Mouse (Mus musculus): ENCODE measurements around the gene Cep112. TPM values are rescaled to one million over a fixed set of nuclear protein-coding genes. Genes with fewer than 3 reads are reported as not detected.

Cep112 gene
- total and polyA plus RNA-seq, 2 experiments from 2014 or later: 10.7 to 11.2 TPM

GRCm38 (mm10) chr11:108621434-108621901, 196.5 kb downstream of the Cep112 start:
- TF ChIP-seq CTCF (IDR thresholded peaks at IDR 0.05; ENCODE audit: low read depth): no peak
- ATAC-seq (no peak), DNase-seq (ENCODE audit: low spot score) (peak; percentile 6)
- H3K27ac ChIP-seq: no peak overlapping the region
- no peaks in the 10 kb centered on the region for H3K27me3 ChIP-seq (ENCODE audit: insufficient read depth, low read length)
- H3K4me3 ChIP-seq (ENCODE audit: low read length): no peak overlapping the region
- H3K4me1 ChIP-seq (ENCODE audit: insufficient read depth, low read length): no peaks in the 10 kb centered on the region
- no peaks in the 10 kb centered on the region for H3K36me3 ChIP-seq (ENCODE audit: insufficient read depth, low read length)
- H3K4me2 ChIP-seq (ENCODE audit: low read depth, low read length): no peak overlapping the region
- no peak overlapping the region for H3K9ac ChIP-seq (replicated peaks; ENCODE audit: low read length)
- H3K9me3 ChIP-seq (ENCODE audit: low read length): no peaks in the 10 kb centered on the region
- 49% methylated on average over 9 of the region's 9 CpGs for WGBS

- Histone ChIP-seq H3K9me3 (ENCODE audit: low read length) (no peaks in the 10 kb centered on the region), H3K27me3 (ENCODE audit: insufficient read depth, low read length) (no peaks in the 10 kb centered on the region), H3K4me2 (ENCODE audit: low read depth, low read length) (no peak overlapping the region), H3K9ac (replicated peaks; ENCODE audit: low read length) (no peak overlapping the region), H3K4me1 (ENCODE audit: insufficient read depth, low read length) (no peaks in the 10 kb centered on the region), H3K4me3 (ENCODE audit: low read length) (no peak overlapping the region), H3K36me3 (ENCODE audit: insufficient read depth, low read length) (no peaks in the 10 kb centered on the region), H3K27ac (no peak overlapping the region)
- WGBS: 79% methylated on average over 5 of the region's 5 CpGs
- TF ChIP-seq CTCF (IDR thresholded peaks at IDR 0.05; ENCODE audit: low read depth): peak; percentile 19; the same call in 1 of the 2 replicates
- DNase-seq (ENCODE audit: low spot score) (no peak), ATAC-seq (no peak)
Observed at GRCm38 (mm10) chr11:108625546-108626232, 200.7 kb downstream of the Cep112 start.

- no peaks in the 10 kb centered on the region for H3K9me3 ChIP-seq (ENCODE audit: low read length)
Observed at GRCm38 (mm10) chr11:108637780-108638179, 212.8 kb downstream of the Cep112 start.

DNA sequence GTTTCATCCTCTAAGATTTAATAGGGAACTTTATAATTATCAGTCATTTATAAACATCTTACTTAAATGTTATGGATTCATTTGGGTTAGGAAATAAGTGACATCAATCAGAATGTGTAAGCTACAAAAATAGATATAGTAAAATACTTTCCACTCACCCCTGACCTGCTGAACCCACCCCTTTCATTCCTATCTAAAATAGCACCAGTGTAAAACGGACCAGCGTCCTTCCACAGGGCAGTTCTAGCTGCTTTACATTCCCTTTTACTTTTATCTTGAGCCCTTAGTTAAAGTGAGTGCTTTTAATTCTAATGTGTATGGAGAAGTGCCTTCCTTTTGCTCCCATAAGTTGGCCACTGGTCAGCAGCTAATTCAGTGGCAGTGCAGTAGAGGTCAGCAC, 230.6 kb downstream of the Cep112 start:
- DNase-seq (ENCODE audit: low spot score) (no peak), ATAC-seq (no peak)
- Histone ChIP-seq H3K4me2 (ENCODE audit: low read depth, low read length) (no peak overlapping the region), H3K9me3 (ENCODE audit: low read length) (no peaks in the 10 kb centered on the region), H3K9ac (replicated peaks; ENCODE audit: low read length) (no peak overlapping the region), H3K4me1 (ENCODE audit: insufficient read depth, low read length) (no peaks in the 10 kb centered on the region), H3K4me3 (ENCODE audit: low read length) (no peak overlapping the region), H3K36me3 (ENCODE audit: insufficient read depth, low read length) (no peaks in the 10 kb centered on the region), H3K27ac (no peak overlapping the region), H3K27me3 (ENCODE audit: insufficient read depth, low read length) (no peaks in the 10 kb centered on the region)
- 83% methylated on average over 2 of the region's 2 CpGs for WGBS
- TF ChIP-seq CTCF (IDR thresholded peaks at IDR 0.05; ENCODE audit: low read depth): no peak

More at GRCm38 (mm10) chr11:108637780-108638179, 212.8 kb downstream of the Cep112 start:
- no peak overlapping the region for H3K9ac ChIP-seq (replicated peaks; ENCODE audit: low read length)
- H3K4me3 ChIP-seq (ENCODE audit: low read length): no peak overlapping the region
- WGBS: 86% methylated on average over 2 of the region's 2 CpGs
- ATAC-seq: no peak
- H3K36me3 ChIP-seq (ENCODE audit: insufficient read depth, low read length): no peaks in the 10 kb centered on the region
- no peaks in the 10 kb centered on the region for H3K4me1 ChIP-seq (ENCODE audit: insufficient read depth, low read length)
- H3K4me2 ChIP-seq (ENCODE audit: low read depth, low read length): no peak overlapping the region
- H3K27me3 ChIP-seq (ENCODE audit: insufficient read depth, low read length): no peaks in the 10 kb centered on the region
- no peak for DNase-seq (ENCODE audit: low spot score)
- TF ChIP-seq CTCF (IDR thresholded peaks at IDR 0.05; ENCODE audit: low read depth): no peak
- no peak overlapping the region for H3K27ac ChIP-seq

- DNase-seq (ENCODE audit: low spot score): no peak
- H3K27me3 ChIP-seq (ENCODE audit: insufficient read depth, low read length): no peaks in the 10 kb centered on the region
- no peak overlapping the region for H3K4me3 ChIP-seq (ENCODE audit: low read length)
- WGBS: 97% methylated on average over 3 of the region's 3 CpGs
- H3K27ac ChIP-seq: no peak overlapping the region
- no peaks in the 10 kb centered on the region for H3K4me1 ChIP-seq (ENCODE audit: insufficient read depth, low read length)
- H3K4me2 ChIP-seq (ENCODE audit: low read depth, low read length): no peak overlapping the region
- H3K36me3 ChIP-seq (ENCODE audit: insufficient read depth, low read length): no peaks in the 10 kb centered on the region
- H3K9ac ChIP-seq (replicated peaks; ENCODE audit: low read length): no peak overlapping the region
- H3K9me3 ChIP-seq (ENCODE audit: low read length): no peaks in the 10 kb centered on the region
- ATAC-seq: no peak
- TF ChIP-seq CTCF (IDR thresholded peaks at IDR 0.05; ENCODE audit: low read depth): no peak
Observed at GRCm38 (mm10) chr11:108682014-108682413, 257.0 kb downstream of the Cep112 start.

DNA sequence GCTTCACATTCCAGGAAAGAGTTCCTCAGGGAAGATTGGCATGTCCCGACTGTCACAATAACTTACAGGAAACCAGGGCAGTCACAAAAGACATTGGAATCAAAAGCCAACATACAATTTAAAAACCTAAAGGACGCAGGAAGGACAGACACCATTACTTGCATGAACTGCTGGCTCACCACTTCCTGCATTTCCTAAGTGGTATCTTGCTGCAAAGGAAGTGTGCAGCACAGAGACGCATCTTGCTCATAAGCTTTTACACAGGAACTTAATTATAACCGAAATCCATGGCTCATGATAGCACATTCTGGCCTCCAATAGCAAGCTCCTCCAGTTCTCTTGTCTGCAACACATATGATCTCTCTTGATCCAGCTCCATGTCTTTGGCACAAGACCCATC, 271.6 kb downstream of the Cep112 start:
- 78% methylated on average over 4 of the region's 4 CpGs for WGBS
- Histone ChIP-seq H3K9me3 (ENCODE audit: low read length) (no peaks in the 10 kb centered on the region), H3K4me2 (ENCODE audit: low read depth, low read length) (no peak overlapping the region), H3K9ac (replicated peaks; ENCODE audit: low read length) (no peak overlapping the region), H3K4me1 (ENCODE audit: insufficient read depth, low read length) (no peaks in the 10 kb centered on the region), H3K36me3 (ENCODE audit: insufficient read depth, low read length) (no peaks in the 10 kb centered on the region), H3K4me3 (ENCODE audit: low read length) (no peak overlapping the region), H3K27me3 (ENCODE audit: insufficient read depth, low read length) (no peaks in the 10 kb centered on the region), H3K27ac (no peak overlapping the region)
- no peak for ATAC-seq
- no peak for TF ChIP-seq CTCF (IDR thresholded peaks at IDR 0.05; ENCODE audit: low read depth)
- DNase-seq (ENCODE audit: low spot score): no peak

GRCm38 (mm10) chr11:108752301-108752700, 327.3 kb downstream of the Cep112 start:
- no peak for TF ChIP-seq CTCF (IDR thresholded peaks at IDR 0.05; ENCODE audit: low read depth)
- peak overlapping the region; percentile 22 for H3K4me2 ChIP-seq (ENCODE audit: low read depth, low read length)
- H3K27ac ChIP-seq: no peak overlapping the region
- 0 out of 2 replicates have a peak, but pooled peaks cover 6% of the 10 kb centered on the region for H3K4me1 ChIP-seq (ENCODE audit: insufficient read depth, low read length)
- DNase-seq (ENCODE audit: low spot score): peak; percentile 80
- no peaks in the 10 kb centered on the region for H3K36me3 ChIP-seq (ENCODE audit: insufficient read depth, low read length)
- H3K27me3 ChIP-seq (ENCODE audit: insufficient read depth, low read length): no peaks in the 10 kb centered on the region
- ATAC-seq: no peak
- H3K9ac ChIP-seq (replicated peaks; ENCODE audit: low read length): no peak overlapping the region
- H3K4me3 ChIP-seq (ENCODE audit: low read length): no peak overlapping the region
- H3K9me3 ChIP-seq (ENCODE audit: low read length): no peaks in the 10 kb centered on the region
- 19% methylated on average over 7 of the region's 7 CpGs for WGBS

All from hindbrain, postnatal 0 days (tissue).